Mouse (Mus musculus) cerebellum, adult 8-10 months (tissue): ENCODE results near the gene Dnah3.

Source experiments
- DNase-seq: peaks from one replicate; pipeline ENCODE4 v3.0.0; 2022

Dnah3 gene

GRCm38 (mm10) chr7:120095180-120095579 lies at the start of gene Dnah3:
Gene Dnah3 (minus strand): TSS chr7:120095280.
- DNase-seq, result no peak

- no peak for DNase-seq
Observed at GRCm38 (mm10) chr7:120142743-120143142, 47.7 kb upstream of the Dnah3 start.

DNA sequence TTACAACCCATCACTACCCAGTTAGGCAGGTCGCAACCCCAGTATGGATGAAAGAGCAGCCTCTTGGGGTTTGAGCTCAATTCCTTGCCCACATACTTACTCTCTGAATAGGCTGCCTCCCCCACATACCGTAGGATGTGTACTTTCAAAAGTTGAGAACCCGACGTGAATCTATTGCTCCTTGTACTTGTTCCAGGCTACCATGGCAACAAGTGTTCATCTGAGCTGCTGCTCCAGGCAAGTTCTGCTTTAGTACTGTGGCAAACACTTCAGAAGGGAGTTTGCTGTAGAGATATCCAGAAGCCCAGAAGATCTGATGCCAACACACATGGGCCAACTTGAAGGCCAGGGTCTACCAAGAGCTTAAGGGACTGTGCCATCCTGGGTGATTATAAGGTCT lies 33.9 kb upstream of the Dnah3 start:
- no peak for DNase-seq

- DNase-seq, result no peak
Observed at GRCm38 (mm10) chr7:120127686-120128059, 32.6 kb upstream of the Dnah3 start.

DNA sequence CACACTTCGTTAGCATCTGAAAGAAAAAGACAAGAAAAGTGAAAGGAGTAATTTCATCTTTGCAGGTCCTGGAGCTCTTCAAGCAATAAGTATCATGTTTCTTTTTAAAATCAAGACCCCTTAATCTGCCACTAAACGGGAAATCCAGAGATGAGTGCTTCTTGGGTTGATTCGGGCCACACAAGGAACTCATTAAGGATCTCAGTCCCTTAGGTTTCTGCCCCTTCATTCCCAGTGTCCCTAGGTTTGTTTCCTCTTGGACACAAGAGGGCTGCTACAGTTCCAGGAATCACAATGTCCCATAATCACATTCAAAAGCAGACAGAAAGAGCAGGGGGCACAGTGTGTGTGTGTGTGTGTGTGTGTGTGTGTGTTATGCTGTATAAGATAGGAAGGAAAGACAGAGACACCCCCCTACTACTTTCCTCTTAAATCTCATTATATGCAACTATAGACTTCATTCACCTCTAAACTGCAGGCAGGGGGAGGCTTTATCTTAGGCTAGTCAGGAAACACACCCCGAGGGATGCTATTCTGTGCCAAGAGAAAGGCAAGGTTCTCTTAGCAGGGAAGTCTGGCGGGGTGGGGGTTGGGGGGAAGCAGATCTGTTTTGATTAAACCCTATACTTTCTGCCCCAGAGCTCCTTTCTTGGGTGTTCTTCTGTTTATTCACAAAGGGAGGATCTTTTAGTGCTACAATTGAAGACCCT lies 32.1 kb upstream of the Dnah3 start:
- no peak for DNase-seq

- peak; percentile 66 for DNase-seq
Observed at GRCm38 (mm10) chr7:120124844-120125243, 29.8 kb upstream of the Dnah3 start.

DNA sequence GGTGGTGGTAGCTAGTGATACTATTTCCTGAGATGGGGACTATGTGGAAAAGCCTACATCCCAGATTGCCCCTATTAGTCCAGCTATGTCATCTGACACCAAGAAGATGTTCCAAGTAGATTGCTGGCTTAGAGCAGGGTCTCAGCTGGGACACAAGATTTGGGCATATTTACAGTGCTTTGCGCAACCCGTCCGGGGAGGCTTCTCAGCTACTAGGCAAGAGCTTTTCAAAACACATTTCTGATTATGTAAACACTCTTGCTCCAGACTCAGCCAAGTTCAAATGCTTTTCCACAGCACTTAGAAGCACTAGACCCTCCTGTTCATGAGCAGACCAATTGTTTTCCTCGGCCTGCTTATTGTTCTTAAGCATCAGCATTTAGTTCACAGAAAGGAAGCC lies 28.7 kb upstream of the Dnah3 start:
- DNase-seq, result no peak

DNA sequence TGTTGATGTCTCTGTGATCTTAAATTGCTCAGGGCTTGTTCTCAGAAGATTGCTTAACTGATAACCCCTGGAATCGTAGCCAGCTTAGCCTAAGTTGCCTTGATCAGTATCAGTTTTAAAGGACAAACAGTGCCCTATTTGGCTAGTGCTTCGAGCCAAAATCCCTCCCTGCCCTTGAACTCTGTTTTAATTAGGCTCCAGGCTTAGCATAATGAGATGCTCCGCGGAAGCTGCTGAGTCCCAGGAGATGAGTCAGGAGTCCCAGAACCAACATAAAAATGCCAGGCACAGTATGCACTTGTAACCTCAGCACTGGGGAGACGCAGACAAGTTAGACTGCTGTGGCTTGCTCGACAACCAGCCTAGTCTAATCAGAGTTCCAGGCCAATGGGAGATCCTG lies 22.4 kb upstream of the Dnah3 start:
- no peak for DNase-seq

GRCm38 (mm10) chr7:120116976-120117375 lies 21.9 kb upstream of the Dnah3 start:
- DNase-seq, result no peak

GRCm38 (mm10) chr7:120109676-120110075 lies 14.6 kb upstream of the Dnah3 start:
- no peak for DNase-seq

- DNase-seq, result no peak
Observed at GRCm38 (mm10) chr7:120106356-120106755, 11.3 kb upstream of the Dnah3 start.

GRCm38 (mm10) chr7:120104975-120105374 lies 9.9 kb upstream of the Dnah3 start:
- DNase-seq, result no peak

- peak; percentile 18 for DNase-seq
Observed at GRCm38 (mm10) chr7:120103019-120103567, 8.0 kb upstream of the Dnah3 start.

DNA sequence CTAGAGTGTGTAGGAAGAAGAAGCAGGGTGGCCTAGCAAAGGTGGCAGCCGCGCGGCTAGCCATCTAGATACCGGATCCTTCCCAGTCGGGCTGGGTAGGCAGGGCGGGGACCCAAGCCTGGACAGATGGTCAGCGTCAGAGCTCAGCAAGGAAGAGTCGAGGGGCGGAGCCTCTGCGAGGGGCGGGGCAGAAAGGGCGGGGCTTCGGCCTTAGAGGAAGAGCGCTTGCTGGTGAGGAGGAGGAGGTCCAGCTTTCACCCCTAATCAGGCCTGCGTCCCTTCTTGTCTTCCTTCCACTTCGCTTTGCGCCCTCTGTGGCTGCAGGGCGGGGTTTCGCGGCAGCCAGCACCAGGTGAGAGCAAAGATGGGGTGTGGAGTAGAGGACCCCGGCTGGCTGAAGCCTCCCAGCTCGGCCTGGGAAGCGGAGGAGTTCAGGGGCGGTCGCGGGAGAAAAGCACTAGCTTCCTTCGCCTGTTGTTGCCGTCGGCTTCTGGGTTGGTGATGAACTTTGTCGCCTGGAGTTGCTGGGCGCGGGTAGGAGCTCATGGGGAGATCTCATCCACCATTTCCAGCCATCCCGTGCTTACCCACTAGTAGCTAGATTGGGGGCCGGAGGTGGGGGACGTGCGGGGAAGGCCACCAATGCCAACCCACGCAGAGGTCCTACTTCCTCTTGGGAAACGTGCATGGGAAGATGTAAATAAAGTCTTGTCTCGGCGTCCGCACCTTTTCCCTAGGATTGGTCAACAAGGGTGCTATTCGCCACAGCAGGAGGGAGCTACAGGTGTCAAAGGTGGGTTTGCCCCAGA lies 7.3 kb upstream of the Dnah3 start, which contains the start of gene Tmem159:
Gene Tmem159 (plus strand): TSS at position 190 of the 809 bp plus-strand sequence.
- DNase-seq, result peak; percentile 84

- peak; percentile 44 for DNase-seq
Observed at GRCm38 (mm10) chr7:120098403-120098802, 3.3 kb upstream of the Dnah3 start.

DNA sequence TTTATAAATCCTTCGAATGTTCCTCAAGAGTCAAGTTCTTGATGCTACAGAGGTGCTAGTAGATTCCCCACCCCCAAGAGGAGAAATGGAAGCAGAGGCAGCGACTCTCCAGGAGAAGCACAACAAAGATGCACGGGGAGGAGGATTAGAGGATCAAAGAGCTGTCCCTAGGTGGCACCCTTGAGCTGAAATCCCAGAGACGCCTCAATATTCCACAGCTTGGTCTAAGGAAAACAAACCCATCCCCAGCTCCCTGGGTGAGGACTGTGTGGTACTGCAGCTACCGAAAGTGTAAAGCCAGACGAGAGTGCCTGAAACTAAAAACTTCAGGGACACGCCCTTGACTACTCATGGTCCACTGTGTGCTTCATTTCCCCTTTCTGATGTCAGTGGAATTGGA lies 2.8 kb upstream of the Dnah3 start:
- DNase-seq, result peak; percentile 58

GRCm38 (mm10) chr7:120094216-120094615 lies 864 bp downstream of the Dnah3 start:
- no peak for DNase-seq

DNA sequence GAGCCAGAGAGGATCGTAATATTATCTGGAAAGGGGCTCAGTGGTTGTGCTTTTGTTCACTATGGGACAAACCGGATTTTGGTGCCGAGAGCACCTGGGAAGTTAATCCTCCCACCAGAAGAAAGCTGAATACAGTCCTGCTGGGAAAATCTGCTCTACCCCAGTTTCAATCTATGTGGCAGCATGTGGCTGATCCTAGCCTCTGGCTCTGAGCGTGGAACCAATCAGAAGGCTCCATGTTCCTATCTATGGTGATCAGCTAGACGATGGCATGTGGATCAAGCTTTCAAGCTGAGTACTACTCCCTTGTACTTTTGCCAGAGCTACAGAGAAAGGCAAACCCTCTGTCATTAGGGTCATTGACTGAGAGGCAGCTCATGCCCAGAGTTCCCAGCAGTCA lies 2.0 kb downstream of the Dnah3 start:
- DNase-seq, result no peak

- DNase-seq, result no peak
Observed at GRCm38 (mm10) chr7:120080177-120080576, 14.9 kb downstream of the Dnah3 start.

DNA sequence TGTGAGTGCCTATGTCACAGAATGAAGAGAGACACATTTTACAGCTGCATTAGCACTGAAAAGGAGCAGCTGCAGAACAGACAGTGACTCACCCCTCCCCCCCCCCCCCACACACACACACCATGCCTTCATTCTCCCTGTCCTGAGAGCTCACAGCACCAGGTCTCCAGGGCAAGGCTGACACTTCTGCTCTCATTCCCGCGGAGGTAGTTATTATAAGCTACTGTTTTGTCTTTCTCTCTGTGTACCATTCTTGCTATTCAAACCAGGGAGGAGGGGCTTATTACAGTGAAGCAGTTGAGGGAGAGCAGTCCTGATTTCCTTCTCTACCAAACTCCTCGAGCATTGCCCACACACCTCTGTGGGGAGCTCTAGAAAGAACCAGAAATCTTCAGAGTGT lies 25.9 kb downstream of the Dnah3 start:
- no peak for DNase-seq

- no peak for DNase-seq
Observed at GRCm38 (mm10) chr7:120068114-120068513, 27.0 kb downstream of the Dnah3 start.

DNA sequence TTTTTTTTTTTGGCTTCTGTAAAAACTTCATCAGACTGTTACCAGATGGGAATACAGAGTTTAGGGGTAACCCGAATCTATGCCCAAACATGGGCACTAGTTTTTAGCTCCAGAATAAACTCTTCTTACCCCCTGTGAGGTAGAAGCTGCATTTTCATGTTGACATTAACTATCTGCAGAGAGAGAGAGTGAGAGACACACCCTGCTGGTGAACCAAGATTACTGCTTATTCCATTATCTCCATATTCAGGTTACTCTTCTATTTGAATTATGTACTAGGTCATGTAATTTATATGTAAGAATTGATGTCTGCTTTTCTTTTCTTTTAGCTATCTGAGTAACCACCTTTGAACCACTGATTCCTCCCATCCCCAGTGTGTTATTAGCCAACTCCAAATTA lies 31.0 kb downstream of the Dnah3 start:
- no peak for DNase-seq

GRCm38 (mm10) chr7:120055479-120055878 lies 39.6 kb downstream of the Dnah3 start:
- DNase-seq, result no peak

- DNase-seq, result no peak
Observed at GRCm38 (mm10) chr7:120054016-120054415, 41.1 kb downstream of the Dnah3 start.
